Mouse (Mus musculus) limb, embryonic 12.5 days (tissue): Measurements from ENCODE around the gene Myl6. TPM values are rescaled to one million over a fixed set of nuclear protein-coding genes. Genes with fewer than 3 reads are reported as not detected.
"Not testable (repeated sequence)": the region's sequence is repeated elsewhere in the genome, so short reads cannot be mapped to it uniquely, and the experiment has no call there.

Source experiments
- ATAC-seq: fragments of 200-750 bp; cut with Nextera tagmentation; 2 replicates; pipeline ENCODE4 v1.8.0; 2017; ENCODE audit warnings: low read depth, moderate TSS enrichment; ENCODE audit not compliant: insufficient number of reproducible peaks, insufficient read depth, low FRiP score, low TSS enrichment
- H3K27ac ChIP-seq: fragments of 300-500 bp; sonication (generic); 2 replicates; pipeline ENCODE4 v1.5.1; 2016; ENCODE audit warnings: mild to moderate bottlenecking, moderate library complexity
- H3K27me3 ChIP-seq: fragments of 300-500 bp; sonication (generic); 2 replicates; pipeline ENCODE4 v1.6.1; 2016; ENCODE audit warnings: mild to moderate bottlenecking, moderate library complexity
- H3K36me3 ChIP-seq: fragments of 300-500 bp; sonication (generic); 2 replicates; pipeline ENCODE4 v1.6.1; 2016; ENCODE audit warnings: mild to moderate bottlenecking, moderate library complexity
- H3K4me1 ChIP-seq: fragments of 300-500 bp; sonication (generic); replicated peaks from 2 replicates; pipeline ENCODE4 v1.6.1; 2016
- H3K4me2 ChIP-seq: fragments of 300-500 bp; sonication (generic); 2 replicates; pipeline ENCODE4 v1.6.1; 2016; ENCODE audit warnings: mild to moderate bottlenecking, moderate library complexity
- H3K4me3 ChIP-seq: fragments of 300-500 bp; sonication (generic); replicated peaks from 2 replicates; pipeline ENCODE4 v1.5.1; 2016; ENCODE audit warnings: mild to moderate bottlenecking
- H3K9ac ChIP-seq: fragments of 300-500 bp; sonication (generic); replicated peaks from 2 replicates; pipeline ENCODE4 v1.6.1; 2016; ENCODE audit warnings: mild to moderate bottlenecking, moderate library complexity
- H3K9me3 ChIP-seq: fragments of 300-500 bp; sonication (generic); 2 replicates; pipeline ENCODE4 v1.6.1; 2016; ENCODE audit warnings: mild to moderate bottlenecking, moderate library complexity
- WGBS: fragments of 180-500 bp; shearing (Covaris S2); methylation state at CpG from one replicate; pipeline ENCODE4 v1.1.7; 2016; 5-methylcytosine and 5-hydroxymethylcytosine counted together
- polyA plus RNA-seq: library from polyadenylated mRNA; unstranded; fragments of >200 nt; fragmentation: Nextera tagmentation; extraction: Ambion mirVana; gene quantifications from 2 replicates; pipeline ENCODE4 v1.2.1, GENCODE M21; 2016

The Myl6 gene
- polyA plus RNA-seq, 1 experiment from 2014 or later, result 827 TPM

DNA sequence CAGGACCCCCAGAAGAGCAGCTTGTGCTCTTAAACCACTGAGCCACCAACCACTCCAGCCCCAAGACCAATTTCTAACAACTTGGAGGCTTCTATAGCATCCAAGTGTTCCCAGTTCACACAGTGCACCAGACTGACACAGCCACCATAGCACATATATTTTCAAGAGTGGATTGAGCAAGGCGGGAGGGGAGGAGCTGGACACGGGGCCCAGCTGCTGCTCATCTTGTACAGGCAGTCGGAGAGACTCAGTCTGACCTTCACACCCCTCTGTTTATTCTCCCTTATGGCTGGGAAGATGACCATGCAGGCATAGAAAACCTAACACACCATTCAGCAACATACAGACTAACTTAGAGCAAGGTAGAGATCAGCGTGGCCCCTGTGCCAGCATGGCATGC lies 15.9 kb upstream of the Myl6 start:
- WGBS, result 78% methylated on average over 4 of the region's 4 CpGs
- Histone ChIP-seq H3K4me3 (no peak overlapping the region), H3K4me1 (no peaks in the 10 kb centered on the region), H3K27ac (no peak overlapping the region), H3K9me3 (no peaks in the 10 kb centered on the region), H3K9ac (no peak overlapping the region), H3K27me3 (peaks cover under 1% of the 10 kb centered on the region), H3K36me3 (peaks cover 21% of the 10 kb centered on the region), H3K4me2 (no peak overlapping the region)
- no peak for ATAC-seq

DNA sequence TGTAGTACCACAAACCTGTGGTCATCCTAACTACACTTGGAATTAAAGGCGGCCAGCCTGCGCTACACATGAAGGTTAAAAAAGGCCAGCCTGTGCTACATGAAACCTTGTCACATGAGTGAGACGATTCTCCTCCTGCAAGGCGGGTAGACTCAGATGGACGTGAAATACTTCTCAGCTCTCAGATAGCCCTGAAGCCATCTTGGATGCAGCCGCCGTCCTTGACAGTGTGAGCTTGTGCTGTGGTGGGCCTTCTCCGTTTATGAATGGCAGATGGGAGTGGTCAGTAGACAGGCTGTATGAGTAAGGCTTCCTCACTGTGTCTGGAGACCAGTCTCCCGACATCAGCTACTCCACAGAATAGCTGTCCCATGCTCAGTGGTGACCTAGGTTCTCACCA lies 15.3 kb upstream of the Myl6 start:
- H3K9me3 ChIP-seq, result no peaks in the 10 kb centered on the region
- H3K4me2 ChIP-seq, result no peak overlapping the region
- no peaks in the 10 kb centered on the region for H3K4me1 ChIP-seq
- no peak overlapping the region for H3K27ac ChIP-seq
- H3K9ac ChIP-seq, result no peak overlapping the region
- no peak overlapping the region for H3K4me3 ChIP-seq
- no peaks in the 10 kb centered on the region for H3K27me3 ChIP-seq
- WGBS, result 88% methylated on average over 9 of the region's 9 CpGs
- H3K36me3 ChIP-seq, result peaks cover 21% of the 10 kb centered on the region
- ATAC-seq, result no peak

DNA sequence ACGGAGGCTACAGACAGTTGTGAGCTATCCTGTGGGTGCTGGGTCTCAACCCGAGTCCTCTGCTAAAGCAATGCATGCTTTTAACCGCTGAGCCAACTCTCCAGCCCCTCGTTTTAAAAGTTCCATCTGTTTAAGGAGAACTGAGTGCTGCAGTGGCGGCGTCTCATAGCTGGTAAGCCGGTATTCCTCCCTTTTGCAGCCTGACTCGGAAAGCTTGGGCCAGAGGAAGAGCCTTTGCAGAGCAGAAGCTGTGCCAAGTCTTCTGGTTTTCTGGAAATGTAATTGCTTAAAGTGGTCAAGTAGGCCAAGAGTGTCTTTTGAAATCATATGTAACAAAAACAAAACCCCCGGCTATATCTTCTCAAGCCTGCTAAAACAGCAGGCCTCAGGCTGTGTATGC lies 14.3 kb upstream of the Myl6 start:
- H3K4me2 ChIP-seq, result no peak overlapping the region
- H3K27ac ChIP-seq, result no peak overlapping the region
- 81% methylated on average over 9 of the region's 9 CpGs for WGBS
- H3K9ac ChIP-seq, result no peak overlapping the region
- H3K36me3 ChIP-seq, result peaks cover 21% of the 10 kb centered on the region
- H3K9me3 ChIP-seq, result no peaks in the 10 kb centered on the region
- no peak overlapping the region for H3K4me3 ChIP-seq
- H3K4me1 ChIP-seq, result no peaks in the 10 kb centered on the region
- H3K27me3 ChIP-seq, result no peaks in the 10 kb centered on the region
- ATAC-seq, result no peak

DNA sequence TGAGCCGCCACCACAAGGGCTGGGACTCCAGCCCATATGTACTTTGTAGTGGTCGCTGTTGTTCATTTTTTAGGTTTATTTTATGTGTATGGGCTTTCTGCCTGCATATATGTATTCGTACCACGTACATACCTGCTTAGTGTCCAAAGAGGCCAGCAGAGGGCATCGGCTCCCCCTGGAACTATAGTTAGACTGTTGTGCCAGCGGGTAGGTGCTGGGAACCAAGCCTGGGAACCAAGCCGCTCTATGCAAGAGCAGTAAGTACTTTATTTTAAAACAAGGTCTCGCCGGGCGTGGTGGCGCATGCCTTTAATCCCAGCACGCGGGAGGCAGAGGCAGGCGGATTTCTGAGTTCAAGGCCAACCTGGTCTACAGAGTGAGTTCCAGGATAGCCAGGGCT lies 12.0 kb upstream of the Myl6 start:
- Histone ChIP-seq H3K27me3 (no peaks in the 10 kb centered on the region), H3K4me1 (no peaks in the 10 kb centered on the region), H3K27ac (no peak overlapping the region), H3K4me3 (no peak overlapping the region), H3K9ac (no peak overlapping the region), H3K9me3 (no peaks in the 10 kb centered on the region), H3K36me3 (peaks cover 12% of the 10 kb centered on the region; the same call in 1 of the 2 replicates), H3K4me2 (no peak overlapping the region)
- no peak for ATAC-seq
- 96% methylated on average over 14 of the region's 14 CpGs for WGBS

DNA sequence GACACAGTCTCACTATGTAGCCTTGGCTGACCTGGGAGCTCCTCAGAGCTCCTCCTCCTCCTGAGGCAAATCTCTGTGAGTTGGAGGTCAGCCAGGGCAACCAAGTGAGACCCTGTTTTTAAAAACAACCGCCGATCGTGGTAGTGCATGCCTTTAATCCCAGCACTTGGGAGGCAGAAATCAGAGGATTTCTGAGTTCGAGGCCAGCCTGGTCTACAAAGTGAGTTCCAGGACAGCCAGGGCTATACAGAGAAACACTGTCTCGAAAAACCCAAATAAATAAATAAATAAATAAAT lies 11.4 kb upstream of the Myl6 start:
- not testable (repeated sequence) for H3K9me3 ChIP-seq, H3K4me2 ChIP-seq, H3K27me3 ChIP-seq, H3K36me3 ChIP-seq, H3K4me3 ChIP-seq, H3K4me1 ChIP-seq, ATAC-seq, H3K9ac ChIP-seq, H3K27ac ChIP-seq
- WGBS, result 82% methylated on average over 5 of the region's 5 CpGs

DNA sequence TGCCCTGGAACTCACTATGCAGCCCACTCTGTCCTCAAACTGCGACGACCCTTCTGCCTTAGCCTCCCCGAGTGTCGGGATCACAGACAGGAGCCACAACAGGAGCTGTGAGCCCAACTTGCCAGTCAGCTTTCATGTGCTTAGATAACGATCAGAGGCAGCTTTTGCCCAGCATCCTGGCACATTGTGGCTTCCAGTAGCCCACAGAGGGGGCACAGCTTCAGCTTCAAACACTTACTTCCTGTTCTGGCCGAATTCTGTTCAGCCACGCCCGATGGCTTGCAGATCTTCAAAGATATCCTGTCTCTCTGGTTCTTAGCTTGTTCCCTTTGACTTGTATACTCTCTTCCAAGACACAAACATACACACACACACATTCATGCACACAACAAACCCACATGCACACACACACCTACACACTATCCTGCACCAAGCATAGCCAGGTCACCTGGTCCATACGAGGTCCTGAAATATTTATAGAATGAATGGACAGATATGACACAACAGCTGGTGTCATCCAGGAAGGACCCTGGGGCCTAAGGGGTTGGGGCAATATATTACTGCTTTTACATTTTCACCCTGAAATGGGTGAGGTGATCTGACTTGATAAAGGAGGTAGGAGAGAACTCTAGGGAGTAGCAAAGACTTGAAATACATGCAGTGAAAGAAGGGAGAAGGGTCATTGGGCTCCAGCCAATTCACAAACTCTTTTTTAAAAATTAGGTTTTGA lies 10.9 kb upstream of the Myl6 start:
- Histone ChIP-seq H3K9me3 (no peaks in the 10 kb centered on the region), H3K27ac (no peak overlapping the region), H3K27me3 (no peaks in the 10 kb centered on the region), H3K4me2 (no peak overlapping the region), H3K4me3 (no peak overlapping the region), H3K9ac (no peak overlapping the region), H3K4me1 (no peaks in the 10 kb centered on the region), H3K36me3 (peaks cover 2% of the 10 kb centered on the region; the same call in 1 of the 2 replicates)
- WGBS, result 78% methylated on average over 9 of the region's 9 CpGs
- ATAC-seq, result no peak

DNA sequence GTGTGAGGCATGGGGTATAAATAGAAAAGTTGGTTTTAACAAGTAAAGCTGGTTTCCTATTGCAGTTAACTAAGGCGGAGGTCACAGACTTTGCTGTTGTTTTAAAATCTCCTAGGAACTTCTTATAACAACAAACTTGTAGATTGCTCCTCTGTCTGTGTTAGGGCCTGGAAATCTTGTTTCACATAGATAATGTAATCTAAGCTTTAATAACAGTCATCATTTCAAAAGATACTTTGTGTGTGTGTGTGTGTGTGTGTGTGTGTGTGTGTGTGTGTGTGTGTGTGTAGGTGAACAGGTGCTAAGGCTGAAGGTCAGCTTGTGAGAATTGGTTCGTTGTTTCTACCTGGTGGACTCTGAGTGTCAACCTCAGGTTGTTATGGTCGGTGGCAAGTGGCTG lies 10.1 kb upstream of the Myl6 start:
- H3K9me3 ChIP-seq, result no peaks in the 10 kb centered on the region

DNA sequence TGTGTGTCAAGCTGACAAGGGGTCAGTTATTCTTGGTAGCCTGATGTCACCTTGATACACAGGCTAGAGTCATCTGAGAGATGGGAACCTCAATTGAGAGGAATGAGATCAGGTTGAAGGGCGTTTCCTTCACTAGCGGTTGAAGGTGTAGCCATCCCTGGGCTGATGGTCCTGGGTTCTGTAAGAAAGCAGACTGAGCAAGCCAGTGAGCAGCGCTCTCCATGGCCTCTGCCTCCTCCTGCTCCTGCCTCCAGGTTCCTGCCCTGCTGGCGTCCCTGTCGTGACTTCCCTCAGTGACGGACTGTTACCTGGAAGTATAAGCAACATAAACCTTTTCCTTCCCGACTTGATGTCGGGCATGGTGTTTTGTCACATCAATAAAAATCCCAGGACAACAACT lies 9.6 kb upstream of the Myl6 start:
- Histone ChIP-seq H3K4me2 (no peak overlapping the region), H3K9ac (no peak overlapping the region), H3K27ac (0 out of 2 replicates have a peak overlapping the region, but pooled peaks have one; percentile 35), H3K27me3 (no peaks in the 10 kb centered on the region), H3K9me3 (no peaks in the 10 kb centered on the region), H3K4me1 (no peaks in the 10 kb centered on the region; the same call in 1 of the 2 replicates), H3K4me3 (no peak overlapping the region), H3K36me3 (no peaks in the 10 kb centered on the region)
- WGBS, result 71% methylated on average over 8 of the region's 8 CpGs
- no peak for ATAC-seq

More for the DNA sequence above, 10.1 kb upstream of the Myl6 start:
- 78% methylated on average over 3 of the region's 3 CpGs for WGBS
- no peak overlapping the region for H3K4me2 ChIP-seq
- no peak for ATAC-seq
- H3K27ac ChIP-seq, result no peak overlapping the region
- no peaks in the 10 kb centered on the region for H3K36me3 ChIP-seq
- H3K9ac ChIP-seq, result no peak overlapping the region
- no peak overlapping the region for H3K4me3 ChIP-seq
- H3K4me1 ChIP-seq, result no peaks in the 10 kb centered on the region; the same call in 1 of the 2 replicates
- no peaks in the 10 kb centered on the region for H3K27me3 ChIP-seq

DNA sequence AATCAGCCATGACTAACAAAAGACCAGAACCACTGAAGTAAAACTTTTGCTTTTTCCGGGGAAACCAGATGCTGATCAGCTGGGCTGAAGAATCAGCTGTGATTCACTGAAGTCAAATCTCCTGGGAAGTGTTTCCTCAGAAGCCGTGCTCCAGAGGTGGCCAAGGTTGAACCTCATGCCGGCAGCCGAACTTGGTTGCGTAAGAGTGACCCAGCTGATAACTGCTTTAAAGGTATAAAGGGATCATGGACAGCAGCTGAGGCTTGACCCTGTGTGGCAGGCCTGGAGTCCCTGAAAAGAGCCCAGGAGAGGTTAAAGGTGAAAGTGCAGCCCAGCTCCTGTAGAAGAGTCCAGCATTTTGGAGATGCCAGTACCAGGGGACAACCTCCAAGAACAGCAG lies 8.4 kb upstream of the Myl6 start:
- Histone ChIP-seq H3K4me3 (no peak overlapping the region), H3K36me3 (no peaks in the 10 kb centered on the region), H3K9me3 (no peaks in the 10 kb centered on the region), H3K4me2 (no peak overlapping the region), H3K9ac (no peak overlapping the region), H3K27ac (no peak overlapping the region), H3K27me3 (no peaks in the 10 kb centered on the region), H3K4me1 (peaks cover 4% of the 10 kb centered on the region)
- no peak for ATAC-seq
- 81% methylated on average over 5 of the region's 5 CpGs for WGBS

DNA sequence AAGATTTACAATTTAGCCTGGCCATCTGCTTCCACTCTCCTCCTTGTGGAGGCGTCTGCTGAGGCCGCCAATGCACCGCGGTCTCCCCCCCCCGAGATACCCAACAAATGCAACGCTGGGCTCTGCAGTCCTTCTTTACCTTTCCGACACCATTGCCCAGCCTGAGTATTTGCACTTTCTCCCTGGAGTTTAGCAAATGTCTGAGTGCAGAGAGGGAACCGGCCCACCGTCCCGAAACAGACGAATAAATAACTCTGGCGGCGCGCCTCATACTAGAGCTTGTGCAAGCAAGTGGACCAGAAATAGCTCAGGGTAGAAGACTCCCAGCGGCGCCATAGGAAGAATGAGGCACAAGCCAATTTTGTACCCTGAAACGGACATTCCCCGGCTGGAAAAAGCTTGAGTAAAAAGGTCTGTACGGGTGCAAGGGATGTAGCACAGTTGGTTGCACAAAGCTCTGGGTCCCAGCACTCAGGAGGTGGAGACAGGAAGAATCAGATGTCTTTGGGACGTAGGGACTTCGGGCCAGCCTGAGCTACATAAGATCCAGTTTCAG lies 5.2 kb upstream of the Myl6 start:
- peaks cover 7% of the 10 kb centered on the region; the same call in 1 of the 2 replicates for H3K27me3 ChIP-seq
- H3K4me3 ChIP-seq, result peak overlapping the region; percentile 48
- H3K27ac ChIP-seq, result peak overlapping the region; percentile 80
- WGBS, result 3% methylated on average over 21 of the region's 21 CpGs
- peak; percentile 54 for ATAC-seq
- peak overlapping the region; percentile 59 for H3K9ac ChIP-seq
- H3K9me3 ChIP-seq, result no peaks in the 10 kb centered on the region
- H3K4me2 ChIP-seq, result peak overlapping the region; percentile 66
- no peaks in the 10 kb centered on the region for H3K36me3 ChIP-seq
- H3K4me1 ChIP-seq, result peaks cover 12% of the 10 kb centered on the region

DNA sequence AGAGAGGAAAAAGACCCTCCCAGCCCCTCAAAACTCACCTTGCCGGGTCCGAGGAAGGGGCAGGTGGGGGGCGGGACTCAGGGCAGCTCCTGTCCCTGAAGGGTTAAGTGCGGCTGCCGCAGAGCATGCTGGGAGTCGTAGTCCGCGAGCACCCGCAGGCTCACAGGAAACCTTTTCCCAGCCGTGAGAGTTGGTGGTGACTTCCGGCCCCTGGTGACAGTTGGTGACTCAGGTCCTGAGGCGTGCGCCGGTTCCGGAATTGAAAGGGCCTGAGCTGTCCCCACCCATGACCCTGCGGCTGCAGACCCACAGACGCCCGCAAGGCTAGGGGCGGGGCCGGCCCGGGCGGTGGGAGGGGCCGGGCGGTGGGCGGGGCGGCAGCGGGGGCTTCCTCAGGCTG lies 4.6 kb upstream of the Myl6 start, which contains the start of gene Myl6b:
TSS of gene Myl6b (minus strand) at position 96 of the 400 bp plus-strand sequence.
- H3K27me3 ChIP-seq, result peaks cover 7% of the 10 kb centered on the region; the same call in 1 of the 2 replicates
- peak within 1 kb of the TSS; percentile 80 for H3K27ac ChIP-seq
- under 1% methylated on average over 27 of the region's 27 CpGs for WGBS
- peak within 1 kb of the TSS; percentile 59 for H3K9ac ChIP-seq
- no peaks in the 10 kb centered on the region for H3K9me3 ChIP-seq
- H3K4me3 ChIP-seq, result peak within 1 kb of the TSS; percentile 48
- H3K4me1 ChIP-seq, result peaks cover 12% of the 10 kb centered on the region
- peak; percentile 85 for ATAC-seq
- no peaks in the 10 kb centered on the region for H3K36me3 ChIP-seq
- peak within 1 kb of the TSS; percentile 66 for H3K4me2 ChIP-seq
